Mouse (Mus musculus) stomach, embryonic 15.5 days (tissue): Measurements from ENCODE around the gene Agbl3. TPM values are rescaled to one million over a fixed set of nuclear protein-coding genes. Genes with fewer than 3 reads are reported as not detected.

Source experiments
- ATAC-seq: fragments of 200-750 bp; cut with Nextera tagmentation; 2 replicates; pipeline ENCODE4 v1.8.0; 2017; ENCODE audit warnings: low read depth, moderate number of reproducible peaks, moderate TSS enrichment; ENCODE audit not compliant: insufficient read depth, low FRiP score
- H3K27ac ChIP-seq: fragments of 300-500 bp; sonication (generic); 2 replicates; pipeline ENCODE4 v1.5.1; 2015; ENCODE audit warnings: mild to moderate bottlenecking, inconsistent platforms
- H3K27me3 ChIP-seq: fragments of 300-500 bp; sonication (generic); replicated peaks from 2 replicates; pipeline ENCODE4 v1.6.1; 2015; ENCODE audit warnings: inconsistent platforms
- H3K36me3 ChIP-seq: fragments of 300-500 bp; sonication (generic); 2 replicates; pipeline ENCODE4 v1.6.1; 2015; ENCODE audit warnings: inconsistent platforms
- H3K4me1 ChIP-seq: fragments of 300-500 bp; sonication (generic); 2 replicates; pipeline ENCODE4 v1.6.1; 2015; ENCODE audit warnings: inconsistent platforms
- H3K4me2 ChIP-seq: fragments of 300-500 bp; sonication (generic); 2 replicates; pipeline ENCODE4 v1.6.1; 2015; ENCODE audit warnings: mild to moderate bottlenecking, inconsistent platforms
- H3K4me3 ChIP-seq: fragments of 300-500 bp; sonication (generic); replicated peaks from 2 replicates; pipeline ENCODE4 v1.5.1; 2015; ENCODE audit warnings: inconsistent platforms
- H3K9ac ChIP-seq: fragments of 300-500 bp; sonication (generic); 2 replicates; pipeline ENCODE4 v1.6.1; 2015; ENCODE audit warnings: inconsistent platforms
- H3K9me3 ChIP-seq: fragments of 300-500 bp; sonication (generic); 2 replicates; pipeline ENCODE4 v1.6.1; 2016; ENCODE audit warnings: inconsistent platforms
- WGBS: fragments of 180-500 bp; shearing (Covaris S2); methylation state at CpG from one replicate; pipeline ENCODE4 v1.1.7; 2015; 5-methylcytosine and 5-hydroxymethylcytosine counted together
- polyA plus RNA-seq: library from polyadenylated mRNA; unstranded; fragments of >200 nt; fragmentation: Nextera tagmentation; extraction: Ambion mirVana; gene quantifications from 2 replicates; pipeline ENCODE4 v1.2.1, GENCODE M21; 2015

The Agbl3 gene
- polyA plus RNA-seq, 1 experiment from 2014 or later, result 6.6 TPM

GRCm38 (mm10) chr6:34901911-34902444, 121.7 kb downstream of the Agbl3 start:
- ATAC-seq, result no peak
- Histone ChIP-seq H3K4me2 (peak overlapping the region; percentile 23; the same call in 1 of the 2 replicates), H3K36me3 (peaks cover 17% of the 10 kb centered on the region; the same call in 1 of the 2 replicates), H3K27ac (peak overlapping the region; percentile 44; the same call in 1 of the 2 replicates), H3K27me3 (no peaks in the 10 kb centered on the region), H3K9me3 (no peaks in the 10 kb centered on the region), H3K4me1 (peaks cover 6% of the 10 kb centered on the region; the same call in 1 of the 2 replicates), H3K4me3 (no peak overlapping the region), H3K9ac (no peak overlapping the region)
- 46% methylated on average over 9 of the region's 9 CpGs for WGBS

GRCm38 (mm10) chr6:34902578-34902977, 122.3 kb downstream of the Agbl3 start:
- peaks cover 6% of the 10 kb centered on the region; the same call in 1 of the 2 replicates for H3K4me1 ChIP-seq
- peak overlapping the region; percentile 44; the same call in 1 of the 2 replicates for H3K27ac ChIP-seq
- H3K4me2 ChIP-seq, result peak overlapping the region; percentile 23; the same call in 1 of the 2 replicates
- H3K27me3 ChIP-seq, result no peaks in the 10 kb centered on the region
- 68% methylated on average over 7 of the region's 7 CpGs for WGBS
- no peak overlapping the region for H3K4me3 ChIP-seq
- ATAC-seq, result peak; percentile 34; the same call in 1 of the 2 replicates
- no peak overlapping the region for H3K9ac ChIP-seq
- H3K36me3 ChIP-seq, result peaks cover 17% of the 10 kb centered on the region; the same call in 1 of the 2 replicates
- H3K9me3 ChIP-seq, result no peaks in the 10 kb centered on the region

GRCm38 (mm10) chr6:34903441-34903840, 123.2 kb downstream of the Agbl3 start:
- Histone ChIP-seq H3K4me1 (peaks cover 6% of the 10 kb centered on the region; the same call in 1 of the 2 replicates), H3K27me3 (no peaks in the 10 kb centered on the region), H3K4me2 (no peak overlapping the region), H3K4me3 (no peak overlapping the region), H3K36me3 (peaks cover 17% of the 10 kb centered on the region; the same call in 1 of the 2 replicates), H3K9me3 (no peaks in the 10 kb centered on the region), H3K27ac (peak overlapping the region; percentile 16; the same call in 1 of the 2 replicates), H3K9ac (no peak overlapping the region)
- 74% methylated on average over 5 of the region's 5 CpGs for WGBS
- no peak for ATAC-seq

- H3K4me3 ChIP-seq, result no peak overlapping the region
- H3K9ac ChIP-seq, result no peak overlapping the region
- peaks cover 6% of the 10 kb centered on the region; the same call in 1 of the 2 replicates for H3K4me1 ChIP-seq
- 75% methylated on average over 10 of the region's 10 CpGs for WGBS
- no peak overlapping the region for H3K4me2 ChIP-seq
- peaks cover 17% of the 10 kb centered on the region; the same call in 1 of the 2 replicates for H3K36me3 ChIP-seq
- no peak for ATAC-seq
- H3K27me3 ChIP-seq, result no peaks in the 10 kb centered on the region
- H3K27ac ChIP-seq, result peak overlapping the region; percentile 16; the same call in 1 of the 2 replicates
- H3K9me3 ChIP-seq, result no peaks in the 10 kb centered on the region
These were observed 123.6 kb downstream of the Agbl3 start for GRCm38 (mm10) chr6:34903851-34904250.

GRCm38 (mm10) chr6:34904361-34904760, 124.1 kb downstream of the Agbl3 start:
- ATAC-seq, result no peak
- Histone ChIP-seq H3K36me3 (peaks cover 17% of the 10 kb centered on the region; the same call in 1 of the 2 replicates), H3K27ac (no peak overlapping the region), H3K4me2 (no peak overlapping the region), H3K9ac (no peak overlapping the region), H3K9me3 (no peaks in the 10 kb centered on the region), H3K27me3 (no peaks in the 10 kb centered on the region), H3K4me3 (no peak overlapping the region), H3K4me1 (peaks cover 6% of the 10 kb centered on the region; the same call in 1 of the 2 replicates)
- 86% methylated on average over 6 of the region's 6 CpGs for WGBS

- no peak overlapping the region for H3K4me2 ChIP-seq
- H3K9me3 ChIP-seq, result no peaks in the 10 kb centered on the region
- H3K4me1 ChIP-seq, result peaks cover 16% of the 10 kb centered on the region
- no peak overlapping the region for H3K4me3 ChIP-seq
- ATAC-seq, result no peak
- WGBS, result 77% methylated on average over 2 of the region's 2 CpGs
- H3K27ac ChIP-seq, result no peak overlapping the region
- H3K9ac ChIP-seq, result no peak overlapping the region
- H3K36me3 ChIP-seq, result peaks cover 14% of the 10 kb centered on the region; the same call in 1 of the 2 replicates
- H3K27me3 ChIP-seq, result no peaks in the 10 kb centered on the region
These were observed 125.9 kb downstream of the Agbl3 start for GRCm38 (mm10) chr6:34906125-34906524.

- Histone ChIP-seq H3K27ac (no peak overlapping the region), H3K9ac (no peak overlapping the region), H3K4me3 (no peak overlapping the region), H3K9me3 (no peaks in the 10 kb centered on the region), H3K4me2 (no peak overlapping the region), H3K27me3 (no peaks in the 10 kb centered on the region), H3K4me1 (peaks cover 16% of the 10 kb centered on the region), H3K36me3 (peaks cover 14% of the 10 kb centered on the region; the same call in 1 of the 2 replicates)
- WGBS, result 84% methylated on average over 4 of the region's 4 CpGs
- no peak for ATAC-seq
These were observed 126.4 kb downstream of the Agbl3 start for GRCm38 (mm10) chr6:34906661-34907060.

- Histone ChIP-seq H3K27me3 (no peaks in the 10 kb centered on the region), H3K9ac (no peak overlapping the region), H3K4me2 (no peak overlapping the region), H3K9me3 (no peaks in the 10 kb centered on the region), H3K4me1 (peaks cover 11% of the 10 kb centered on the region), H3K4me3 (no peak overlapping the region), H3K27ac (no peak overlapping the region), H3K36me3 (peaks cover 14% of the 10 kb centered on the region; the same call in 1 of the 2 replicates)
- peak; percentile 52; the same call in 1 of the 2 replicates for ATAC-seq
- 77% methylated on average over 2 of the region's 2 CpGs for WGBS
These were observed 126.9 kb downstream of the Agbl3 start for GRCm38 (mm10) chr6:34907121-34907614.

GRCm38 (mm10) chr6:34907696-34908260, 127.5 kb downstream of the Agbl3 start:
- H3K4me3 ChIP-seq, result no peak overlapping the region
- peaks cover 14% of the 10 kb centered on the region; the same call in 1 of the 2 replicates for H3K36me3 ChIP-seq
- no peaks in the 10 kb centered on the region for H3K9me3 ChIP-seq
- no peak overlapping the region for H3K9ac ChIP-seq
- no peak for ATAC-seq
- WGBS, result 83% methylated on average over 18 of the region's 18 CpGs
- H3K27me3 ChIP-seq, result no peaks in the 10 kb centered on the region
- no peak overlapping the region for H3K27ac ChIP-seq
- no peak overlapping the region for H3K4me2 ChIP-seq
- H3K4me1 ChIP-seq, result peaks cover 9% of the 10 kb centered on the region

Other genes with a start within 250 kb of the Agbl3 start
- 396 and 401 TPM in 2 replicates for gene Cald1, start 181.9 kb upstream of the Agbl3 start, polyA plus RNA-seq
- gene Tmem140, start 82.7 kb downstream of the Agbl3 start, polyA plus RNA-seq, result 1.8 and 2.5 TPM in 2 replicates
- 12.5 and 12.6 TPM in 2 replicates for gene Cyren, start 97.6 kb downstream of the Agbl3 start, polyA plus RNA-seq
- gene Wdr91, start 130.4 kb downstream of the Agbl3 start, polyA plus RNA-seq, result 9.0 and 9.1 TPM in 2 replicates
- not detected in 2 replicates for gene Stra8, start 139.7 kb downstream of the Agbl3 start, polyA plus RNA-seq
- gene Slc23a4, start 208.0 kb downstream of the Agbl3 start, polyA plus RNA-seq, result 4.0 and 4.2 TPM in 2 replicates